Mouse (Mus musculus) hindlimb bud, embryonic 11.5 days (tissue): ENCODE results near the gene Exoc2.

ENCODE experiments used
- DNase-seq: peaks from one replicate; pipeline ENCODE4 v3.0.0-alpha.2; 2012; ENCODE audit warnings: low read depth, low spot score; ENCODE audit errors: extremely low spot score

Gene Exoc2

GRCm38 (mm10) chr13:30972102-30972501 is 1.8 kb downstream of the Exoc2 start:
- DNase-seq, result no peak

GRCm38 (mm10) chr13:30971047-30971446 is 2.8 kb downstream of the Exoc2 start:
- no peak for DNase-seq

GRCm38 (mm10) chr13:30968311-30968710 is 5.6 kb downstream of the Exoc2 start:
- no peak for DNase-seq

GRCm38 (mm10) chr13:30966507-30966911 is 7.4 kb downstream of the Exoc2 start:
- no peak for DNase-seq

GRCm38 (mm10) chr13:30961932-30962331 is 12.0 kb downstream of the Exoc2 start:
- no peak for DNase-seq

- no peak for DNase-seq
Measured at GRCm38 (mm10) chr13:30960714-30961113, 13.2 kb downstream of the Exoc2 start.

GRCm38 (mm10) chr13:30953580-30953979 is 20.3 kb downstream of the Exoc2 start:
- no peak for DNase-seq

- DNase-seq, result no peak
Measured at GRCm38 (mm10) chr13:30952044-30952443, 21.8 kb downstream of the Exoc2 start.

- no peak for DNase-seq
Measured at GRCm38 (mm10) chr13:30949181-30949580, 24.7 kb downstream of the Exoc2 start.

GRCm38 (mm10) chr13:30947540-30947939 is 26.4 kb downstream of the Exoc2 start, which contains the start of gene Hus1b:
Gene Hus1b (minus strand): TSS chr13:30947759.
- no peak for DNase-seq

GRCm38 (mm10) chr13:30947129-30947528 is 26.8 kb downstream of the Exoc2 start:
- no peak for DNase-seq

GRCm38 (mm10) chr13:30945788-30946187 is 28.1 kb downstream of the Exoc2 start:
- no peak for DNase-seq

GRCm38 (mm10) chr13:30932972-30933371 is 40.9 kb downstream of the Exoc2 start:
- DNase-seq, result no peak

GRCm38 (mm10) chr13:30931613-30932012 is 42.3 kb downstream of the Exoc2 start:
- DNase-seq, result no peak

- DNase-seq, result no peak
Measured at GRCm38 (mm10) chr13:30929119-30929518, 44.8 kb downstream of the Exoc2 start.

- no peak for DNase-seq
Measured at GRCm38 (mm10) chr13:30924269-30924668, 49.6 kb downstream of the Exoc2 start.

GRCm38 (mm10) chr13:30921914-30922313 is 52.0 kb downstream of the Exoc2 start:
- DNase-seq, result no peak

GRCm38 (mm10) chr13:30913757-30914156 is 60.1 kb downstream of the Exoc2 start:
- DNase-seq, result no peak

- no peak for DNase-seq
Measured at GRCm38 (mm10) chr13:30913028-30913427, 60.9 kb downstream of the Exoc2 start.

- DNase-seq, result no peak
Measured at GRCm38 (mm10) chr13:30911931-30912625, 61.8 kb downstream of the Exoc2 start.

GRCm38 (mm10) chr13:30910889-30911288 is 63.0 kb downstream of the Exoc2 start:
- DNase-seq, result no peak

GRCm38 (mm10) chr13:30902286-30902685 is 71.6 kb downstream of the Exoc2 start:
- no peak for DNase-seq
